Mouse (Mus musculus): ENCODE measurements around the gene Gm5134. TPM values are rescaled to one million over a fixed set of nuclear protein-coding genes. Genes with fewer than 3 reads are reported as not detected.
"Not testable (repeated sequence)": the region's sequence is repeated elsewhere in the genome, so short reads cannot be mapped to it uniquely, and the experiment has no call there.

Gene Gm5134
- polyA plus RNA-seq, 1 experiment from 2014 or later = 0.11 TPM

- no peak overlapping the region for H3K27ac ChIP-seq
- no peak overlapping the region for H3K4me2 ChIP-seq (replicated peaks)
- no peak overlapping the region for H3K4me3 ChIP-seq
- 56% methylated on average over 10 of the region's 10 CpGs for WGBS
- no peak for ATAC-seq (ENCODE audit: low FRiP score, low read depth)
- no peaks in the 10 kb centered on the region for H3K36me3 ChIP-seq
- H3K9me3 ChIP-seq = no peaks in the 10 kb centered on the region
- H3K27me3 ChIP-seq = no peaks in the 10 kb centered on the region
- no peak overlapping the region for H3K9ac ChIP-seq
- H3K4me1 ChIP-seq = no peaks in the 10 kb centered on the region
Observed at GRCm38 (mm10) chr10:75978119-75978834, 24.0 kb downstream of the Gm5134 start.

DNA sequence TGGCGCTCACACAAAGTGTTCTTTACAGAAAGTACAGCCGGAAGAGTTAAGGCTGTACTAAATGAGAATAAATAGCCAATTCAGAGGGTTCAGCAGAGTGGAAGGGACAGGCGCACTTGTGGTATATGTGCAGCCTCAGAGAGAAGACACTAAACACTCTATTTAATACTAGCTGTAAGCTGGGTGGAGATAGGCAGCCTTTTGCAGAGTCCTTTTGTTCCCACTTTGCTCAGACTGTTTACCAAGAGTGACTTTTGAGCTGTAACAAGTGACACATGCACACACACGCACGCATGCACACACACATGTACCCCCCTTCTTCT lies 24.5 kb downstream of the Gm5134 start:
- Histone ChIP-seq H3K36me3 (no peaks in the 10 kb centered on the region), H3K9me3 (no peaks in the 10 kb centered on the region), H3K4me3 (no peak overlapping the region), H3K27me3 (no peaks in the 10 kb centered on the region), H3K4me2 (replicated peaks) (no peak overlapping the region), H3K27ac (no peak overlapping the region), H3K4me1 (no peaks in the 10 kb centered on the region), H3K9ac (no peak overlapping the region)
- no peak for ATAC-seq (ENCODE audit: low FRiP score, low read depth)
- WGBS = 86% methylated on average over 5 of the region's 5 CpGs

DNA sequence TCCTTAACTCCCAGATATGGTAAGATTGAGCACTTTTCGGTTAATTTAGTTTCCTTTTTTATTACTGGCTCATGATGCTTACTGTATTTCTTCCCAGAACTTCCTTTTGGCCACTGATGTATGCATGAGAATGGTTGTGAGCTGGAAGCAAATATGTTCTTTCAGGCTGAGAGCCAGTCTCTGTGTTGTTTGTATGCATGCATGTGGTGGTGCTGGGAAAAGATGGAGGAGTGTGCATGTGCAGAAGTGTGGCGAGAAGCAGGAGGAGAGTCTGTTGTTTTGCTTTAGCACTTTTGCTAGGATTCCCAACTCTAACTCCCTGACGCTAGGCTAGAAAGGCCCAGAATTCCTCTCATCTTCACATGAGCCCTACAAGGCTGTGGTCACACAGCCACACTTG lies 25.1 kb downstream of the Gm5134 start:
- no peaks in the 10 kb centered on the region for H3K9me3 ChIP-seq
- H3K4me1 ChIP-seq = no peaks in the 10 kb centered on the region
- no peaks in the 10 kb centered on the region for H3K36me3 ChIP-seq
- H3K4me2 ChIP-seq (replicated peaks) = no peak overlapping the region
- no peak overlapping the region for H3K27ac ChIP-seq
- H3K4me3 ChIP-seq = no peak overlapping the region
- ATAC-seq (ENCODE audit: low FRiP score, low read depth) = no peak
- no peak overlapping the region for H3K9ac ChIP-seq
- H3K27me3 ChIP-seq = no peaks in the 10 kb centered on the region
- WGBS = 82% methylated on average over 3 of the region's 3 CpGs

DNA sequence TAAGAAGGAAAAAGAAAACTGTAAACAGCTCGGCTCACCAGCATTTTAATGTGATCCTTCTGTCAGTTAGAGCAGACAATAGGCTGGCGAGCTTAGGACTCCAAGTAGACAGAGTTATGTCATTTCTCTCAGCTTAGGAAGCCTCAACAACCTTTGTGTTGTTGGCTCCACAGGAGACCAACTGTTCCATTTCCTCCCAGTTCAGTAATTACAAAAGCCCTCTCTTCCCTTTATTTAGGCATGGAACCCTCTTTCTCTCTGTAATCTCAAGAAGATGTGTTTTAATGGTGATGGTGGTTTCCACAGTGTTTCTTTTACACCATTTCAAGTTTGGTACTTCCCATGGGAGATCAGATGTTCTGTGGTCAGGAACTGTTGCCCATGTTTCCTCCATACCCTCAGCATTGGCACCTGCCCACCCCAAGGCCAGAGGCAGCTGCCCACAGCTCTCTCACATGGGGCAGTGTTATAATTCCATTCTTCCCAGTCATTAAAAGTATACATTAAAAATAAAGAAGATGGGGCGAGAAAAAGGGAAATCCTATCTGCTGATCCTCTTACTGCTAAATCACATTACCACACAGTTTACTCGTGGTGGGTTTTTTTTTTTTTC lies 36.2 kb downstream of the Gm5134 start:
- no peak overlapping the region for H3K4me3 ChIP-seq
- H3K9me3 ChIP-seq = no peaks in the 10 kb centered on the region
- H3K36me3 ChIP-seq = no peaks in the 10 kb centered on the region
- H3K9ac ChIP-seq = no peak overlapping the region
- H3K4me2 ChIP-seq (replicated peaks) = no peak overlapping the region
- H3K27me3 ChIP-seq = no peaks in the 10 kb centered on the region
- ATAC-seq (ENCODE audit: low FRiP score, low read depth) = no peak
- H3K27ac ChIP-seq = no peak overlapping the region
- 68% methylated on average over 4 of the region's 4 CpGs for WGBS
- no peaks in the 10 kb centered on the region for H3K4me1 ChIP-seq

DNA sequence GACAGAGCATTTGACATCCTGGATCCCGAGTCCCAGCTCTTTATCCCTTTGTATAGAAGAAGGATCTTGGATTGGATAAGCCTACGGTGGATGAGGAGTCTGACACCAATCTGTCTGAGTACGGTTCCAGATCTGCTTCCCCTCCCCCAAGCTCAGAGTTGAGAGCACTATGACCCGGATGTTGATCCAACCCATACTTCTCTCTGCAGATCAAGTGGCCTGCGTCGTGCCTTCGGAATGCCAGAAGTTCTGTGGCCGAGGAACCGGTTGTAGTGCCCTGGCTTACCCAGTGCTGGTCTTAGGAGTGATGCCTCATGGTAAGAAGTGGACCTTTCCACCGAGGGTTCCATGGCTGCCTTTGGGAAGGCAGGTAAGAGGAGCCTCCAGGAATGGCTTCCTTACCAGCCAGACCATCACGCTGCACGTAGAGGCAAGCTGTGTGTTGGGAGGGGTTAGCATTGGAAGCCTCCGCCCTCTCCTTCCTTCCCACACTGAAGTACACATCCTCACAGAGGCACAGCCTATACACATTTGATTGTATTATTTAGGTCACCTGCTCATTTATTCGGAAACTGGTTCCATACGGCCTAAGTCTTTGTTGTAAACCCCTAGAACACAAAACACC lies 39.4 kb downstream of the Gm5134 start:
- 85% methylated on average over 15 of the region's 15 CpGs for WGBS
- H3K27me3 ChIP-seq = no peaks in the 10 kb centered on the region

DNA sequence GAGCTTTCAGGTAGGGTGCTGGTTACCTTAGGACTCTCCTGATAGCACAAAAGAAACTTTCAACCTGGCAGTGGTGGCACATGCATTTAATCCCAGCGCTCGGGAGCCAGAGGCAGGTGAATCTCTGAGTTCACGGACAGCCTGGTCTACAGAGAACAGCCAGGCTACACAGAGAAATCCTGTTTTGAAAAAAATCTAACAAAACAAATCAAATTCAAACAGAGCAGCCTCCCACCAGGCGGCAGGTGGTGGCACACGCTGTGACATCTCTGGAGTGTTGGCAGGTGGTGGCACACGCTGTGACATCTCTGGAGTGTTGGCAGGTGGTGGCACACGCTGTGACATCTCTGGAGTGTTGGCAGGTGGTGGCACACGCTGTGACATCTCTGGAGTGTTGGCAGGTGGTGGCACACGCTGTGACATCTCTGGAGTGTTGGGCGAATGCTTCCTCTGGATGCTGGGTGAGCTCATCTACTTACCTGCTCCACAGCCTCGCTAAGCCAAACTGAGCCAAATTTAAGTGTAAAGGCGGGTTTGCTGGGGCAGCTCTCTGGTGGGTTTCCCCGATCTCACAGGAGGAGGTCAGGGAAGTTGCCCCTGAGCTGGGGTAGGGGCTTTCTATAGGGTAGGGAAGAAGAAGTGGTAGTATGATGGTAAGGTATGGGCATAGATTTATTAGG lies 40.4 kb downstream of the Gm5134 start:
- WGBS = 81% methylated on average over 13 of the region's 13 CpGs
- not testable (repeated sequence) for H3K4me3 ChIP-seq, H3K36me3 ChIP-seq

More for the DNA sequence above, 39.4 kb downstream of the Gm5134 start:
- Histone ChIP-seq H3K27ac (no peak overlapping the region), H3K4me3 (no peak overlapping the region), H3K9me3 (no peaks in the 10 kb centered on the region), H3K4me1 (no peaks in the 10 kb centered on the region), H3K36me3 (no peaks in the 10 kb centered on the region), H3K9ac (no peak overlapping the region), H3K4me2 (replicated peaks) (no peak overlapping the region)
- no peak for ATAC-seq (ENCODE audit: low FRiP score, low read depth)

GRCm38 (mm10) chr10:75995463-75995862 lies 41.1 kb downstream of the Gm5134 start:
- WGBS = 90% methylated on average over 11 of the region's 11 CpGs
- H3K36me3 ChIP-seq = no peaks in the 10 kb centered on the region
- H3K27ac ChIP-seq = no peak overlapping the region
- no peak for ATAC-seq (ENCODE audit: low FRiP score, low read depth)
- no peak overlapping the region for H3K4me2 ChIP-seq (replicated peaks)
- no peak overlapping the region for H3K9ac ChIP-seq
- no peaks in the 10 kb centered on the region for H3K4me1 ChIP-seq
- H3K4me3 ChIP-seq = no peak overlapping the region
- H3K27me3 ChIP-seq = no peaks in the 10 kb centered on the region
- no peaks in the 10 kb centered on the region for H3K9me3 ChIP-seq

More for the DNA sequence above, 40.4 kb downstream of the Gm5134 start:
- H3K4me2 ChIP-seq (replicated peaks); H3K27me3 ChIP-seq; H3K27ac ChIP-seq; ATAC-seq (ENCODE audit: low FRiP score, low read depth); H3K9me3 ChIP-seq; H3K4me1 ChIP-seq; H3K9ac ChIP-seq: not testable (repeated sequence)

GRCm38 (mm10) chr10:75996315-75996714 lies 42.0 kb downstream of the Gm5134 start:
- Histone ChIP-seq H3K4me1 (no peaks in the 10 kb centered on the region), H3K9ac (no peak overlapping the region), H3K9me3 (no peaks in the 10 kb centered on the region), H3K36me3 (no peaks in the 10 kb centered on the region), H3K4me2 (replicated peaks) (no peak overlapping the region), H3K27me3 (no peaks in the 10 kb centered on the region), H3K4me3 (no peak overlapping the region), H3K27ac (no peak overlapping the region)
- ATAC-seq (ENCODE audit: low FRiP score, low read depth) = no peak
- WGBS = 45% methylated on average over 3 of the region's 3 CpGs

- no peaks in the 10 kb centered on the region for H3K9me3 ChIP-seq
- H3K4me3 ChIP-seq = no peak overlapping the region
- H3K4me1 ChIP-seq = 0 out of 2 replicates have a peak, but pooled peaks cover 4% of the 10 kb centered on the region
- no peak overlapping the region for H3K27ac ChIP-seq
- no peaks in the 10 kb centered on the region for H3K36me3 ChIP-seq
- 0 out of 2 replicates have a peak overlapping the region, but pooled peaks have one; percentile 7 for H3K4me2 ChIP-seq (replicated peaks)
- no peak overlapping the region for H3K9ac ChIP-seq
- WGBS = 34% methylated on average over 6 of the region's 7 CpGs
- no peaks in the 10 kb centered on the region for H3K27me3 ChIP-seq
- ATAC-seq (ENCODE audit: low FRiP score, low read depth) = no peak
Observed at GRCm38 (mm10) chr10:76001160-76001559, 46.8 kb downstream of the Gm5134 start.

- ATAC-seq (ENCODE audit: low FRiP score, low read depth) = peak; percentile 40; the same call in 1 of the 2 replicates
- H3K9ac ChIP-seq = no peak overlapping the region
Observed at GRCm38 (mm10) chr10:76002101-76002521, 47.8 kb downstream of the Gm5134 start.

DNA sequence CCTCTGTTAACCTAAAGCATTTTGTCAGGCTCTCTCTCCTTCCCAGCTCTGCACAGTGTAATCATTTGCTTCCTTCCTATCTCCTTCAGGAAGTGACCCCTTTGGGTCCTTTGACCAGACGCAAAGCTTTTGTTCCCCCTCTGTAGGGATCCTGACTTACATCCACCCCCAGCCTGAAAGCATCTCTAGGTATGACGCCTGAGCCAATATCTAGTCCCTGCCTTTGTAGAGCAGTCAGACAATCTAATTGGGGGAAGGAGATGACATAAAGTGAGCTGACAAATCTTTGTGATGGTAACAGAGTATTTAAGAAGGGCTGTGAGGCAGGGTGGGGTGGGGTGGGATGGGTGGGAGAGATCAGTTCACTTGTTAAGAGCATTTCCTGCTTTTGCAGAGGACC lies 48.3 kb downstream of the Gm5134 start:
- Histone ChIP-seq H3K9ac (no peak overlapping the region), H3K4me2 (replicated peaks) (no peak overlapping the region), H3K36me3 (no peaks in the 10 kb centered on the region), H3K27ac (no peak overlapping the region), H3K4me1 (0 out of 2 replicates have a peak, but pooled peaks cover 4% of the 10 kb centered on the region), H3K27me3 (no peaks in the 10 kb centered on the region), H3K4me3 (no peak overlapping the region), H3K9me3 (no peaks in the 10 kb centered on the region)
- no peak for ATAC-seq (ENCODE audit: low FRiP score, low read depth)
- 51% methylated on average over 2 of the region's 2 CpGs for WGBS

More at GRCm38 (mm10) chr10:76002101-76002521, 47.8 kb downstream of the Gm5134 start:
- Histone ChIP-seq H3K9me3 (no peaks in the 10 kb centered on the region), H3K4me2 (replicated peaks) (no peak overlapping the region), H3K4me1 (0 out of 2 replicates have a peak, but pooled peaks cover 4% of the 10 kb centered on the region), H3K4me3 (no peak overlapping the region), H3K36me3 (no peaks in the 10 kb centered on the region), H3K27me3 (no peaks in the 10 kb centered on the region), H3K27ac (no peak overlapping the region)
- WGBS = 39% methylated on average over 3 of the region's 3 CpGs

- Histone ChIP-seq H3K9ac (no peak overlapping the region), H3K4me2 (replicated peaks) (no peak overlapping the region), H3K27me3 (no peaks in the 10 kb centered on the region), H3K36me3 (no peaks in the 10 kb centered on the region), H3K4me1 (0 out of 2 replicates have a peak, but pooled peaks cover 4% of the 10 kb centered on the region), H3K4me3 (no peak overlapping the region), H3K9me3 (no peaks in the 10 kb centered on the region), H3K27ac (no peak overlapping the region)
- no peak for ATAC-seq (ENCODE audit: low FRiP score, low read depth)
- 83% methylated on average over 2 of the region's 2 CpGs for WGBS
Observed at GRCm38 (mm10) chr10:76003221-76003620, 48.9 kb downstream of the Gm5134 start.

All from limb, embryonic 13.5 days (tissue).